Mouse (Mus musculus): ENCODE results near the gene Dcxr.
"Not testable (repeated sequence)": the region's sequence is repeated elsewhere in the genome, so short reads cannot be mapped to it uniquely, and the experiment has no call there.

Dcxr gene

DNA sequence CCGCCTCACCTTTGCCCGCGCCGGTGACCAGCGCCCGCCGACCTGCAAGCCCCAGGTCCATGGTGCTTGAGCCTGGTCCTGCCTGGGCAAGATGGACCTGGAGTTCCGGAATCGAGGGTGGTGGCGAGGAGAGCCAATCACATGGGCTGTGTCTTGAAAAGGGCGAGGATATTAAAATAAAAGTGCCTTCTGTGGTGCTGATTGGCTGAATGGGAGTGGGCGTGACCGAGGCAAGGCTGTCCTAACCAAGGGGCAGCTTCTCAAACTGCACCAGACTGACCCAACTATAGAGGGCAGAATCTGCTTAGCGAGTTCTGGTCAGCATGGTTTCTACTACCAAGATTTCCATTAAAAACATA is at the start of gene Dcxr:
Dcxr (minus strand) TSS at position 113 of the 359 bp plus-strand sequence.
- DNase-seq = peak; percentile 88

DNA sequence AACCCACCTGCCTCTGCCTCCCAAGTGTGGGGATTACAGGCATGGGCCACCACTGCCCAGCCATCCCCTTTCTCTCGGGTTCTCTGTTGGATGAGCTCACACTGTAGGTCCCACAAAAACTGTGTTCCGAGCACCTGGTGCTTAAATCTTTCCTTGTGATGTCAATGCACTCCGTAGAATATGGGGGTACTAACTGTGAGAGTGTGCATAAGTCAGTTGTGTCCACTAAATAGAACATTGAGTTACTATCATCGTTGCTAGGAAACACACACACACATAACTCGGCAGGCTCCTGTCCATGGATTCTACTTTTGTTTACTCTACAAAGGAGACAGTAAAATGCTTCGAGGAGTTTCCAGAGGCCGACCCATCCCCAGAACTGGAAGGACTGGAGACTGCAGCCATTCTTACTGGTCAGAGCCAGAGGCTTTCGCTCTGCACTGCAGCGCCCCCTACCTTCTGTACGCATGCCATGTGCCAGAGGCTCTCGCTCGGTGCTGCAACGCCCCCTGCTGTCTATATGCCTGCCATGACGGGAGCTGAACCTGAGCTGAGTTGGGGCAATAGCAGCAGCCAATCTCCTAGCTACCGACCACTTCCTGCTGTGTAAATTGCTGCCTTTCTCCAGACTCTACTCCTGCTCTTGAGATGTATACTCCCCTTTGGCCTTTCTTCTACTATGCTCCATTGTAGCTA is 48.8 kb upstream of the Dcxr start:
- DNase-seq = peak; percentile 90

DNA sequence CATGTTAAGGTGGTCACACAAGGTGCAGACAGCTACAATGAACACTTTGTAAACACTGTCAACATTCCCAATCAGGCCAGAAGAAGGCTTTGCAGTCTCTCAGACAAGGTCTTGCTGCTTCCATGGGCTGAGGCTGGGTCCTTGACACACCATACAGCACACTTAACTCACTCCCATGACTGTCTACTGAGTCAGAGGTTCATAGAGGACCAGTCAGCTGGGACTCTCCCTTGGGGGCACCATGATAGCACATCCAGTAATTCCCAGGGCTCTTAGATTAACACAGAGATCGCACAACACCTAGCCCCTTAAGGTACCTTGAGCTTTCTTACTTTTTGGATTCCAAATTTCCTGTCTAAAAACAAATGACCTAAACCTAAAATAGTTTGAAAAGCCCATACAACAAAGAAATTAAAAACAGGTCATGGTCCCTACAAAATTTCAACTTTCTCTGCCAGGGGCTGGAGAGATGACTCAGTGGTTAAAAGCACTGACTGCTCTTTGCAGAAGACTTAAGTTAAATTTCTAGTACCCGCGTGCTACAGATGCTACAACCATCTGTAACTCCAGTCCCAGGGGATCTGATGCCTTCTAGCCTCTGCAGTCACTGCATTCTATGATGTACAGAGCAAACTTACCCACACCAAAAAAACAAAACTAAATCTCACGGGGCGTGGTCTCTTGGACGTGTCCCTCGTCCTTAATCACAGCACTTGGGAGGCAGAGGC is 46.5 kb upstream of the Dcxr start:
- no peak for DNase-seq

DNA sequence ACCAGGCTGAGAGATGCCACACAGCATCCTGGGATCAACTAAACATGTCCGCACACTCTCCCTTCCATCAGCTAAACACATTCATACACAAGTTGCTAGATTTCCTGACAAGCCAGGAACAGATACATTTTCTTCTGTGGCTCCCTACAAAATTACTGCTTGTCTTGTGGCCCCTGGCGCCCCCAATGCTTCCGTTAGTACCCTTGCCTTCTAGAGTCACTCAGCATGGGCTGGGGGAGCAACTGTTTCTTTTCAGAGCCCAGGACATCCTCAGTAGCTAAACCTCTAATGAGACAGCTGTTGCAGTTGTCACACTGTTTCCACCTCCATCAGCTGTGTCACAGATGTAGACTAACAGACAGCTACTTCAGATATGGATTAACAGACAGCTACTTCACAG is 45.7 kb upstream of the Dcxr start:
- DNase-seq = no peak

DNA sequence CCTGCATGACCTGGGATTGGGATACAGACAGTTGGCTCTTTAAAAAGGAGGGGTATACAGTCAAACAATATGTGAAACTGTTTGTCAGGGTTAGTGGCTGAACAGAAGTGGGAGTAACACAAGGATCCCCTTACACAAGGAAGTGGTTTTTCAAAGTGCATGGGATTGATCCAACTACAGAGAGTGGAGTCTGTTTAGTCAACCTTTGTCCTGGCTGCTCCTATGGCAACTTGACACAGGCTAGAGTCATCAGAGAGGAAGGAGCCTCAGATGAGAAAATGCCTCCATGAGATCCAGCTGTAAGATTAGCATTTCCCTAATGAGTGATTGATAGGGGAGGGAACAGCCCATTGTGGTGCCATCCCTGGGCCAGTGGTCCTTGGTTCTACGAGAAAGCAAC is 41.1 kb upstream of the Dcxr start:
- no peak for DNase-seq

DNA sequence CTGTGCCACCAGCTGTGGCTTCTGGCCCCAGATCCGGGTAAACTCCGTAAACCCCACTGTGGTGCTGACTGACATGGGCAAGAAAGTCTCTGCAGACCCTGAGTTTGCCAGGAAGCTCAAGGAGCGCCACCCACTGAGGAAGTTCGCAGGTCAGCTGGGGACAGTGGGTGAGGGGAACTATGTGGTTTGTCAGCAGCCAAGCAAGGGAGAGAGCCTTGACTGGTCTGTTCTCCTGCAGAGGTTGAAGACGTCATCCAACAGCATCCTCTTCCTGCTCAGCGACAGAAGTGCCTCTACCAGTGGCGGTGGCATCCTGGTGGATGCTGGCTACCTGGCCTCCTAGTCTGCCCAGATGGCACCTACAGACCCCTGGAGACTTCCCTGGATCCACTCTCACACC is 39.9 kb upstream of the Dcxr start:
- DNase-seq = not testable (repeated sequence)

DNA sequence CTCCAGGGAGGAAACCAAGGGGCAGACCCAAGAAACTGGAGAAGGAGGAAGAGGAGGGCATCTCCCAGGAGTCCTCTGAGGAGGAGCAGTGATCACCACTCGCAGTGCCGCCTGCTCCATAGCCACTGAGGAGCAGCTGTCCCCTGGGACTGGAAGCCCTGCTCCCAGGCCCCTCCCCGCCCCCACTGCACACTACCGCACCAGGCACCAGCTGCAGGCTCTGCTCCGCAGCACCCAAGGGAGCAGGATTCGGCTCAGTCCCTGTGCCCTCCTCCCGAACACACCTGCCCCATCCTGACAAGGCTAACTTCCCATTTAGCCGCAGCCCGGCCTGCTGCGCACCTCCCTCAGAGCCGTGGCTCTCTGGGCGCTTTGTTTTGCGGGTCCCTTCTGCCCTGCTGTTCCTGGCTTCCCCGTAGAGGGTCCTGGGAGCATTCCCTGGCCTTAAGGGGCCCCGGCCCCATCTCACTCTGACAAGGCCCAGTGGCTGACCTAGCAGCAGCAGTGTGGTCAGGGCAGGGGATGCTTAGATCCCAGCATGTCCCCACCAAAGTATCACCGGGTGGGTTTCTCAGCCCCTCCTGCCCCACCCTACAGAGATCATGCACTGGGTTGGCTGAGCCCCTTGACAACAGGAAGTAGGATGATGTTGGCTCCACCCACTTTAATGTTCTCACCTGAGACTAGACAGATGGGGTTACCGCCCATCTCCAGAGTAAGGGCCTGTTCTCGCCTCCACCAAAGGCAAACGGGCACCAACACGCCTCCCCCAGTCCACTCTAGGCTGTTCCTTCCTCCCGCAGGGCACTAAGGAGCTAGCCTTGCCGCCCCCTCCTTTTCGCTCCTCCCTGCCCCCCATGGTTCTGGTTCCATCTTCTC is 36.3 kb upstream of the Dcxr start:
- peak; percentile 18 for DNase-seq

DNA sequence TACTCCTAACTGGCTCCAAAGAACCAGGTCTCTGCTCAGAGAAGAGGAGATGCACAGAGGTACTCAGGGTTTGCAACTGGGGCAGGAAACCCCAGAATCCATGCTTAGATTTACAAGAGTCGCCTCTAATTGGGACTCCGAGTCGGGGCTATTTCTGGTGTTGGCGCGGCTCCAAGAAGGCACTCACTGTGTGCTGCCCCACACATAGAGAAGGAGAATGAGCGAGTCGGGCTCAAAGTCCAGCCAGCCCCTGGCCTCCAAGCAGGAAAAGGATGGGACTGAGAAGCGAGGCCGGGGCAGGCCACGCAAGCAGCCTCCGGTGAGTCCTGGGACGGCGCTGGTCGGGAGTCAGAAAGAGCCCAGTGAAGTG is 35.6 kb upstream of the Dcxr start, which contains the start of gene Hmga1b:
Hmga1b (plus strand) TSS at position 123 of the 370 bp plus-strand sequence.
- DNase-seq = not testable (repeated sequence)

DNA sequence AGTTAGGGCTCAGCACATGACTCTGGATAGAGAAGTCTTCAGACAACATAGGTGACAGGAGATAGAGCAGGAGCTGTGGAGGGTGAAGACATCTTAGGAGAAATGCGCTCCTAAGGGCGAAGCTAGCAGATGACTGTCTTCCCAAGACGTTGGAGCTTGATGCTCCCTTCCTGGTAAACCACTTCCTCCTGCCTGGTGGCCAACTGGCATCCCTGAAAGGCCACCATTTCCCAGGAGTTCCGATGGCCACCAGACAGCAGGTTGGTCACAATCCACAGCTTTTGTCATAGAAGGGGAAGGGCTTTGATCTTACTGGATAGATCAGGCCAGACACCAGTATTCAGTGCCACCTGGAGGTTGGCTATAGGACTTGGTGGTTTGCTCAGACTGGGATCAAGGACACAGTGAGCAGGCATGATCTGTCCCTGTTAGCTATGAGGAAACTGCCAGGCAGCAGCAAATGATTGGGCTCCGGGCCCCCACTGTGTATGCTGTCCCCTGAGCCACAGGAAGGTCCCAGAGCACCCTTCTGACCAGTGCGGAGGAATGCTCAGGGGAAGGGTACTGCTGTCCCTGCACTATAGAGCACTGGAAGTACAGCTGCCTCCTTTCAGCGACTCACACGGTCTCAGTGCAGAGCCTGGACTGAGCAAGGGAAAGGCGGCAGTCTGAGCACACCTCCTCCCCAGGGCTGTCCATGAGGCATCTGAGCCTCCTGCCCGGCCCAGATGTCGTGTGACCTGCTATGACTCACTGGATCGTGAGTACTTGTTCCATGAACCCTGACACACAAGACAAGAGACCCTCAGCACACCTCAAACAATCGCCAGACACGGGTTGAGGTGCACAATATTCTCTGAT is 35.0 kb upstream of the Dcxr start:
- DNase-seq = no peak

DNA sequence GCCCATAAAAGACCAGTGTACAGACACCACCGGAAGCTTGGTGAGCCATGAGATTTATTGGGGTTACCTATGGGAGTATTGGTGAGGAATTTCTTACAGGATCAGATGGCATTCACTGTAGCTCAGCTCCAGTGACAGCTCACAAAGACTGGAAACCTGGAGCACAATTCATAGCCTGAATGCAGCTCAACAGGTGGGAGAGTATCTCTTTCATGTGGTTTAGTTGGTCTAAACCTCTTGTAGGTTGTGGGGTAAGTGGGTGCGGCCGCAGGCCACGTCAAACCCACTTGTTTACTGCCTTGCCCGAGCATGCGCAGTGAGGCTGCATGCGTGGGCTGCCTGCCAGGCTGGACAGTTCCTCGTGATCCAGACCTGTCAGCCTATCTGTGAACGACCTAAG is 33.2 kb upstream of the Dcxr start:
- DNase-seq = no peak

DNA sequence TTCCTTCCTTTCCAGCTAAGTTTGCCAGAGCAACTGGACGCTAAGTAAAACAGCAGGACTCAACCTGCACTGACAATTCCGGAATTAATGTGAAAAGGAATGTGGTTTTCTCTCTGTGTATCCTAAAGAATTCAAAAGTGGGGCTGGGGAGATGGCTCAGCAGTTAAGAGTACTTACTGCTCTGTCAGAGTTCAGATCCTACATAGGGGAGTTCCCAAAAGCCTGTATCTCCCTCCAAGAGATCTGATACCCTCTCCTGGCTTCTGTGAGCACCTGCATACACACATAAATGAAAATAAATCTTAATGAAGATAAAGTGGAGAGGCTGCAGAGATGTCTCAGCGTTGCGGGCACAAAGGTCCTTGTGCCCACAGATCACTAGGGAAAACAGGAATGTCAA is 24.5 kb upstream of the Dcxr start:
- DNase-seq = no peak

DNA sequence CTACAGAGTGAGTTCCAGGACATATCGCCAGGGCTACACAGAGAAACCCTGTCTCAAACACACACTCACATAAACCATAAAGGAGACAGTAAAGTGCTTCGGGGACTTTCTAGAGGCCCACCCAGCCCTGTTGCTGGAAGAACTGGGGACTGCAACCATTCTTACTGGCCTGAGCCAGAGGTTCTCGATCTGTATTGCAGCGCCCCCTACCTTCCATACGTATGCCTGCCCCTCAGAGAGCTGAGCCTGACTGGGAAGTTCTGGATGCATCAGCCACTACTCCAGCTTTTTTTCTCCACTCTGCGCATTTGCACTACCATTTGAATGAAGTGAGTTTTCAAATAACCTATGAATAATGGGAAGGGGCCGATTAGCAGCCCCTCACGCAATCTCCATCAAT is 22.3 kb upstream of the Dcxr start:
- no peak for DNase-seq

DNA sequence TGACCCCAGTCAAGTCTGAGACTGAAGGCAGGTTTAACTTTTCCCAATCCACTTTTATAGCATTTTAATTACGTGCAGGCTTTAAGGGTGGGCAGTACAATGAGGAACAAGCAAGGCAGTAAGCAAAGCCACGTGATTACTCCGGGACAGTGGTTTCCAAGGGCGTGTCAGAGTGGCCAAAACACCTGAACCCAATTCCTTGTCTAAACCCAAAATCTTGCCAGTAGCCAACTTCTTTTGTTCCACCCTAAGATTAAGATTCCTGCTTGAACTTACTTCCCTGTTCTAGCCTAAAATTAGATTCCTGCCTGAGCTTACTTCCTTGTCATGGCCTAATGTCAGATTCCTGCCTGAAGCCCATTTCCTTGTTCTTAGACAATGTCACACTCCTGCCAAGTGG is 20.9 kb upstream of the Dcxr start:
- DNase-seq = no peak

DNA sequence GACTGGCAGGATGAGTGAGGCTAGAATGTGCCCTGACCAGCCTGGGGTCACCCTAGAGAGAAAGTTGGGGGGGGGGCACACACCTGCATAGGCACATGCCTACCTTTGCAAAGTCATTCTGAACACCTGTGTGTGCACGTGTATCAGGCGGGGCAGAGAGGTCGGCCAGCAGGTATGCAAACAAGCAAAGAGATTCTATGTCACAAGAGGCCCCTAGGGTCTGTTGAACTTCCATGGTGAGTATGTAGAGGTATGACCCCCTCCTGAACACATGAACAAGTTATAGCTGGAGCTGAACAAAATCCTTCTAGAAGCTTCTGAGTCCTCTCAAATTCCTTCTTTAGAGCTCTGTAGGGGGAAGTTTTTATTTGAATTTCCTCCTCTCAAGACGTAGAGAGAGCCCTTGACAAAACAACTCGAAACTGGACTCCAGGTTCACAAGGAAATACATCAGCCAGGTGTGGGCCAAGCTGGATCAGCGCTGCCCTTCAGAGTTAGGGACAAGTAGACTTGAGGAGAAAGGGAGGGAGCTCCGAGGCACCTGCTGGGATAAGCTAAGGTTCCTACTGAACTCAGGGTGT is 17.1 kb upstream of the Dcxr start:
- no peak for DNase-seq

DNA sequence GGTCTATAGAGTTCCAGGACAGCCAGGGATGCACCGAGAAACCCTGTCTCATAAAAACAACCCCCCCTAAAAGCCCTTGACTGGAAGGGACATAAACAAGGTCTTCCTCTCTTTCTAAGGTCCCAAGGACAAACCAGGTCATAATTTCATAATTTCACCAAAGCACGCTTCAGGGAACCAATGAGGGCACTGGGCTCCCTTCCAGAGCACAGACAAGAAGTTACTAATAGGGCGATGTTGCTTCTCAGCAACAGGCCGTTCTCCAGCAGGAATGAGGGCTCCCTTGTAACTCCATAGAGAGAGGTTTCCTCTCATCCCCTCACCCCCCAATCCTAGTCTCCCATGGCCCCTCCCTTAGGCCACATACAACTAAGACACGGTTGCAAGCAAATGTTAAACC is 13.9 kb upstream of the Dcxr start:
- no peak for DNase-seq

DNA sequence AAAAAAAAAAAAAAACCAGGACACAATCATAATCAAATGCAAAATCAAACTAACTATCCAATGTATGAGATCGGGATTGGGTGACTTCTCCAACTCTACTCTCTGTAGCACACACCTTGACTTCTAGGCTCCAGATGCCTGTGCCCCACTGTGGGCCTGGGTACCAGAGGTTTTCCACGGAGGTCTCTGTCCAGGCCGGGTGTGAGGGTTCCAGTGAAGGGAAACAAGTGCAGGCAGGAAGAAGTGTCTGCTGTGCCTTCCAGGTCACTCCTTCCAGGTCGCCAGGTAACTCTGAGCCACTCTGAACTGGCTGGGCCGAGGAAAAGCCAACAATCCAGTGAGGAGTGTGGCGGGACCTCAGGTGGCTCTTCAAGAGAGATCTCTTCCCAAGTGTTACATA is 9.3 kb upstream of the Dcxr start:
- DNase-seq = no peak

DNA sequence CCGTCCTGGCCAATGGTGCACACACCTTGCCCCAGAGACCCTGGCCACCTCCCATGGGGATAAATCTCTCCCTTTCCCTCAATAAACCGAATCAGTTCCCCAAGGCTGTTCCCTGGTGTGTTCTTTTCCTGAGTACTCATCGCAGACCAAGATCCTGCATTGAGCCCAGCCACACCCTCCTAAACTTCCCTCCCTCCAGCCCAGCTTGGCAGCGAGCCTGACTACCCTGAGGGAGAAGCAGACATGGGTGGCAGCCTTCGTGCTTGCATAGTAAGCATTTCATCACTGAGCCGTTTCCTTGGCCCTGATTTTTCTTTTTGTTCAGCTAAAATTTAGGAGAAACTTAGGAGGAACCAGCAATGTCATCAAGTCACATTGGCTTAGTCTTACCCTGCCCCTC is 6.4 kb upstream of the Dcxr start:
- no peak for DNase-seq

DNA sequence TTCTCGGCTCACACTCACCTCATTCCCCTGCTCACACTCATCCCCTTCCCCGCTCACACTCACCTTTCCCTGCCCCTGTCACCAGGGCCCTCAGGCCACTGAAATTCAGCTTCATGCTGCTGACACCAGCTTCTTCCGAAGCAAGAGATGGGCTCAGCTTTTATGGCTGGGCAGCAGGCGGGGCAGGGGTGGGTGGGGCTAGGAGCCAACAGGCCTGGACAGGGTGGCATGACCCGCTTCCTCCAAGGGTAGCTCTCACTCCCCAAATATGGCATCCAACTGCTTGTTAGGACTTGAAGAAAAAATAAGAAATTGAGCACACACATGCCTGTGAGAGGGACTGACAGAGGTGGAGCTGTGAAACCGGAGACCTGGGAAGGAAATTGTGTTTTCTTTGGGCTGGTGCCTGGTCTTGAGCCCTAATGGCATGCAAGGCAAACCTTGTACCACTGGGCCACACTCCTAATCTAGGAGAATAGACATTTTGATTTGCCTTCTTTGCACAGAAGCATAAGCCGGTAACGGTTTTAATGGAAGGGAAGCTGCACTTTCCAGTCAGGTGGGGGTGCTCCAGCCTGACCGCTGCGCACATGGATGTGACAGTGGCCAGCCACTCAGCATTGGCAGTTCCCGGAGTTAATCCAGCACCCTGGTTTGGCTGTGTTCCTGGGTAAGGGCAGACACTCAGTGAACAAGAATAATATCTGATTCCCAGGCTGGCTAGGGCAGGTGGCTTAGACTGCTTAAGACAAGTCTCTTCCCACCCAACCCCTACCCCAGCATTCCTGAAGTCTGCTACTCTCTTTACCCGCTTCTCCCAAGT is 5.0 kb upstream of the Dcxr start, which contains the start of gene Cbr2:
Cbr2 (minus strand) TSS at position 257 of the 823 bp plus-strand sequence.
- no peak for DNase-seq

DNA sequence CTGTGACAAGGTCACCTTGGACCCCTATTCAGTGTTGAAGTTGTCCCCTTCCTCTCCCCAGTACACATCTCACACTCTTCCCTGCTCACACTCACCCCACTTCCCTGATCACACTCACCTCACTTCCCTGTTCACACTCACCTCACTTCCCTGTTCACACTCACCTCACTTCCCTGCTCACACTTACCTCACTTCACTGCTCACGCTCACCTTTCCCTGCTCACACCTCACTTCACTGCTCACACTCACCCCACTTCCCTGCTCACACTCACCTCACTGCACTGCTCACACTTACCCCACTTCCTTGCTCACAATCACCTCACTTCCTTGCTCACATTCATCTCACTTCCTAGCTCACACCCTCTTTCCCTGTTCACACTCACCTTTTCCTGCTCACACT is 4.3 kb upstream of the Dcxr start:
- no peak for DNase-seq

DNA sequence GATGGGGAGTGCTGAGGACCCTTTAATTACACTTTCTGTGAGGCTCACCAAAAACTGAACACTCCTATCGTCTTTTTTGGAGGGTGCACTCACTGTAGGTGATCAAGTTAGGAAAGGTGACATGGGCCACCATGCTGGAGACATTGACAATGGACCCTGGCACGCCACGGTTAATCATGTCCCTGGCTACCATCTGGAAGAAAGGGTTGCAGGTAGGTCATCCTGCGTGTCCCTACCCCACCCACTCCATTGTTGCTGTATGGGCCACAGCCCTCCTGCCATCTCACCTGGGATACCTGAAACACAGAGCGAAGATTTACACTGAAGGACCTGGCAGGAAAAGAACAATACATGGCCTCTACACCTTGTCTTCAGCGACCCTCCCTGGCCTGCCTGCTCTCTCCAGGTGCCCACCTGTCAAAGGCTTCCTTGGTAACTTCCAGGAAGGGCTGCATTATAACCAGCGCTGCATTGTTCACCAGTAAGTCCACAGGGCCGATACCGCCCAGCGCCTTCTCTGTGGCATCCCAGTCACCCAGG is 3.3 kb upstream of the Dcxr start:
- no peak for DNase-seq

DNA sequence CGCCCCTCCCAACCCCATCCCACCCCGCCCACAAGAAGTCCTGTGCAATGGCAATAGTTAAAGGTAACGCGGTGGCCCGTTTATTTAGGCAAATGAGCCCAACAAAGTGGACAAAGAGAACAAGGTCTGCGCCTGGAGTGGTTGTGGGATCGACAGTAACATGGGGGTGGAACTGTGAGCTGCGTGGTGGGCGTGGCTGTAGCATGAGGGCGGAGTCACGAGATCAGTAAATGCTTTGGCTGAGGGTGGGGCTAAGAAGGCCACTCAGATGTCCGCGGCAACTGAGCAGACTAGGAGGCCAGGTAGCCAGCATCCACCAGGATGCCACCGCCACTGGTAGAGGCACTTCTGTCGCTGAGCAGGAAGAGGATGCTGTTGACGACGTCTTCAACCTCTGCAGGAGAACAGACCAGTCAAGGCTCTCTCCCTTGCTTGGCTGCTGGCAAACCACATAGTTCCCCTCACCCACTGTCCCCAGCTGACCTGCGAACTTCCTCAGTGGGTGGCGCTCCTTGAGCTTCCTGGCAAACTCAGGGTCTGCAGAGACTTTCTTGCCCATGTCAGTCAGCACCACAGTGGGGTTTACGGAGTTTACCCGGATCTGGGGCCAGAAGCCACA is 2.5 kb upstream of the Dcxr start:
- peak; percentile 30 for DNase-seq
